Mouse (Mus musculus): Measurements from ENCODE around the gene Rsbn1. TPM values are rescaled to one million over a fixed set of nuclear protein-coding genes. Genes with fewer than 3 reads are reported as not detected.

Rsbn1 gene
- polyA plus RNA-seq, 1 experiment: 22.2 TPM

DNA sequence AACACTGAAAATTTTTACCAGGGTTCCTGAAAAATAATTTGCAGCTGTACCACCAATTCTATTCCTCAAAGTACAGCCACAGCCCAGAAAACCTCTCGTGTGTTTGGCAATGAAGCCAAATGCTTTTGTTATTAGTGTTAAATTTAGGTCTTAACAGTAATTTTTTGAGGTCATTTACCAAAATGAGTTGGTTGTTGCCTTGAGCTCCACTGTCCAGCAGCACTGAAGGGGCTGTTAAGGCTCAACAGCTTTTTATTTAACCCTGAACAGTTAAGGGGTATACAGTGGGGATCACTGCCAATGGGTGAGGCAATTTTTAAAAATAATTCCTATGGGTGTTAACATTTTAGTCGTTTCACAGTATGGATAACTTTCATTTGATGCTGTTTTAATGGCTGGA is 53.3 kb downstream of the Rsbn1 start:
- Histone ChIP-seq H3K27me3 (ENCODE audit: control insufficient read depth, insufficient read depth, low read length, poor library complexity, severe bottlenecking) (no peaks in the 10 kb centered on the region), H3K36me3 (ENCODE audit: control insufficient read depth, insufficient read depth, low read length, poor library complexity, severe bottlenecking) (peaks cover 3% of the 10 kb centered on the region), H3K27ac (ENCODE audit: insufficient read depth, low read length) (no peak overlapping the region), H3K4me3 (ENCODE audit: low read depth, low read length) (no peak overlapping the region), H3K9me3 (replicated peaks; ENCODE audit: control insufficient read depth, insufficient read depth, low read length, poor library complexity, severe bottlenecking) (no peaks in the 10 kb centered on the region), H3K4me1 (ENCODE audit: control insufficient read depth, insufficient read depth, low read length) (no peaks in the 10 kb centered on the region), H3K9ac (ENCODE audit: low read depth, poor library complexity, severe bottlenecking) (peak overlapping the region; percentile 42; the same call in 1 of the 2 replicates)
- TF ChIP-seq POLR2A (IDR thresholded peaks at IDR 0.05; ENCODE audit: insufficient read depth, low read length) (no peak), CTCF (IDR thresholded peaks at IDR 0.05; ENCODE audit: low read depth, low read length) (no peak), EP300 (IDR thresholded peaks at IDR 0.05; ENCODE audit: insufficient read depth, low read depth, low read length) (no peak)

- TF ChIP-seq EP300 (IDR thresholded peaks at IDR 0.05; ENCODE audit: insufficient read depth, low read depth, low read length): no peak
- no peak for TF ChIP-seq CTCF (IDR thresholded peaks at IDR 0.05; ENCODE audit: low read depth, low read length)
- peak; percentile 48 for TF ChIP-seq POLR2A (IDR thresholded peaks at IDR 0.05; ENCODE audit: insufficient read depth, low read length)
- Histone ChIP-seq H3K4me1 (ENCODE audit: control insufficient read depth, insufficient read depth, low read length) (no peaks in the 10 kb centered on the region), H3K27me3 (ENCODE audit: control insufficient read depth, insufficient read depth, low read length, poor library complexity, severe bottlenecking) (no peaks in the 10 kb centered on the region), H3K4me3 (ENCODE audit: low read depth, low read length) (peak within 1 kb of the TSS; percentile 76), H3K36me3 (ENCODE audit: control insufficient read depth, insufficient read depth, low read length, poor library complexity, severe bottlenecking) (no peaks in the 10 kb centered on the region; the same call in 1 of the 2 replicates), H3K9me3 (replicated peaks; ENCODE audit: control insufficient read depth, insufficient read depth, low read length, poor library complexity, severe bottlenecking) (no peaks in the 10 kb centered on the region), H3K27ac (ENCODE audit: insufficient read depth, low read length) (peak within 1 kb of the TSS; percentile 19; the same call in 1 of the 2 replicates), H3K9ac (ENCODE audit: low read depth, poor library complexity, severe bottlenecking) (peak within 1 kb of the TSS; percentile 42)
Measured at GRCm38 (mm10) chr3:103967861-103968691, 54.2 kb downstream of the Rsbn1 start, which contains the start of gene Phtf1. Gene Phtf1 (plus strand): TSS chr3:103968110.

DNA sequence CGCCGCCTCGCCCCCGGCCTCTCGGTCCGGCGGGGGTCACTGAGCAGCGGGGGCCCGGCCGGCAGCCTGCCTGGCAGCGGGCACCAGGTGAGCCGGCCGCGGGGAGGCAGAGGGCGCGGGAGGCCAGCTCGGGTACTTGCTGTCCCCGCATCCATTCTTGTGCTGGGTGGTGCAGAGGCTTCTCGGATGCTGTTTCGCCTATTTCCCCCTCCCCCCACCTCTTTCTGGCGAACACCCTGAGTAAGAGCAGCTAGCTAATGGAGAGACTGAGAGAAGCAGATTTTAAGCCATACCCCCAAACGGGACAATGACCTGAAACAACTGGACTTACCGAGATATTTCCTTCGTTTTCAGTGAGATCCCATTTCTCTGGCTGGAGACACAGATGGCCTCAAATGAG is 54.8 kb downstream of the Rsbn1 start:
- Histone ChIP-seq H3K4me3 (ENCODE audit: low read depth, low read length) (peak overlapping the region; percentile 76), H3K9ac (ENCODE audit: low read depth, poor library complexity, severe bottlenecking) (peak overlapping the region; percentile 42), H3K36me3 (ENCODE audit: control insufficient read depth, insufficient read depth, low read length, poor library complexity, severe bottlenecking) (no peaks in the 10 kb centered on the region; the same call in 1 of the 2 replicates), H3K27me3 (ENCODE audit: control insufficient read depth, insufficient read depth, low read length, poor library complexity, severe bottlenecking) (no peaks in the 10 kb centered on the region), H3K9me3 (replicated peaks; ENCODE audit: control insufficient read depth, insufficient read depth, low read length, poor library complexity, severe bottlenecking) (no peaks in the 10 kb centered on the region), H3K27ac (ENCODE audit: insufficient read depth, low read length) (no peak overlapping the region), H3K4me1 (ENCODE audit: control insufficient read depth, insufficient read depth, low read length) (no peaks in the 10 kb centered on the region)
- no peak for TF ChIP-seq CTCF (IDR thresholded peaks at IDR 0.05; ENCODE audit: low read depth, low read length)
- no peak for TF ChIP-seq EP300 (IDR thresholded peaks at IDR 0.05; ENCODE audit: insufficient read depth, low read depth, low read length)
- TF ChIP-seq POLR2A (IDR thresholded peaks at IDR 0.05; ENCODE audit: insufficient read depth, low read length): no peak

GRCm38 (mm10) chr3:103971157-103971556 is 57.2 kb downstream of the Rsbn1 start:
- Histone ChIP-seq H3K9ac (ENCODE audit: low read depth, poor library complexity, severe bottlenecking) (no peak overlapping the region), H3K4me3 (ENCODE audit: low read depth, low read length) (no peak overlapping the region), H3K9me3 (replicated peaks; ENCODE audit: control insufficient read depth, insufficient read depth, low read length, poor library complexity, severe bottlenecking) (no peaks in the 10 kb centered on the region), H3K27me3 (ENCODE audit: control insufficient read depth, insufficient read depth, low read length, poor library complexity, severe bottlenecking) (no peaks in the 10 kb centered on the region), H3K4me1 (ENCODE audit: control insufficient read depth, insufficient read depth, low read length) (no peaks in the 10 kb centered on the region), H3K27ac (ENCODE audit: insufficient read depth, low read length) (no peak overlapping the region), H3K36me3 (ENCODE audit: control insufficient read depth, insufficient read depth, low read length, poor library complexity, severe bottlenecking) (no peaks in the 10 kb centered on the region)
- TF ChIP-seq POLR2A (IDR thresholded peaks at IDR 0.05; ENCODE audit: insufficient read depth, low read length) (no peak), CTCF (IDR thresholded peaks at IDR 0.05; ENCODE audit: low read depth, low read length) (no peak), EP300 (IDR thresholded peaks at IDR 0.05; ENCODE audit: insufficient read depth, low read depth, low read length) (no peak)

- no peaks in the 10 kb centered on the region for H3K36me3 ChIP-seq (ENCODE audit: control insufficient read depth, insufficient read depth, low read length, poor library complexity, severe bottlenecking)
- TF ChIP-seq POLR2A (IDR thresholded peaks at IDR 0.05; ENCODE audit: insufficient read depth, low read length) (no peak), EP300 (IDR thresholded peaks at IDR 0.05; ENCODE audit: insufficient read depth, low read depth, low read length) (no peak), CTCF (IDR thresholded peaks at IDR 0.05; ENCODE audit: low read depth, low read length) (no peak)
- no peak overlapping the region for H3K27ac ChIP-seq (ENCODE audit: insufficient read depth, low read length)
- H3K4me3 ChIP-seq (ENCODE audit: low read depth, low read length): no peak overlapping the region
- H3K9ac ChIP-seq (ENCODE audit: low read depth, poor library complexity, severe bottlenecking): no peak overlapping the region
- H3K4me1 ChIP-seq (ENCODE audit: control insufficient read depth, insufficient read depth, low read length): no peaks in the 10 kb centered on the region
- H3K9me3 ChIP-seq (replicated peaks; ENCODE audit: control insufficient read depth, insufficient read depth, low read length, poor library complexity, severe bottlenecking): no peaks in the 10 kb centered on the region
- no peaks in the 10 kb centered on the region for H3K27me3 ChIP-seq (ENCODE audit: control insufficient read depth, insufficient read depth, low read length, poor library complexity, severe bottlenecking)
Measured at GRCm38 (mm10) chr3:103984556-103984955, 70.6 kb downstream of the Rsbn1 start.

DNA sequence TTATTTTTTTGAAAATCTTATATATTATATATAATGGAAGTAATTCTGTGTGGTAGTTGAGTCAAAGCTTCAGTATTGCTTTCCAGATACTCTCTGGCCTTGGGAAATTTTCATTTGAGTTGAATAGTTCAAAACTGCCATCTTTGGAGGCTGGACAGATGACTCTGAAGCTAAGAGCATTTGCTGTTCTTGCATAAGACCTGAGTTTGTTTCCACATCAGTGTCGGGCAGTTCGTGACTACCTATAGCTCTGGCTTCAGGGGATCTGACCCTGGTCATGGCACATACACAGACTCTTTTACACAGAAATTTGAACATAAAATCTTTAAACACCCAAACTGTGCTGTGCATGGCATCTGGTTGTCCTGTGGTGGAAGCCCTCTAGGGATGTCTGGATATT is 71.3 kb downstream of the Rsbn1 start:
- Histone ChIP-seq H3K9ac (ENCODE audit: low read depth, poor library complexity, severe bottlenecking) (no peak overlapping the region), H3K4me3 (ENCODE audit: low read depth, low read length) (no peak overlapping the region), H3K27me3 (ENCODE audit: control insufficient read depth, insufficient read depth, low read length, poor library complexity, severe bottlenecking) (no peaks in the 10 kb centered on the region), H3K27ac (ENCODE audit: insufficient read depth, low read length) (no peak overlapping the region), H3K36me3 (ENCODE audit: control insufficient read depth, insufficient read depth, low read length, poor library complexity, severe bottlenecking) (no peaks in the 10 kb centered on the region), H3K9me3 (replicated peaks; ENCODE audit: control insufficient read depth, insufficient read depth, low read length, poor library complexity, severe bottlenecking) (no peaks in the 10 kb centered on the region), H3K4me1 (ENCODE audit: control insufficient read depth, insufficient read depth, low read length) (no peaks in the 10 kb centered on the region)
- TF ChIP-seq EP300 (IDR thresholded peaks at IDR 0.05; ENCODE audit: insufficient read depth, low read depth, low read length) (no peak), CTCF (IDR thresholded peaks at IDR 0.05; ENCODE audit: low read depth, low read length) (no peak), POLR2A (IDR thresholded peaks at IDR 0.05; ENCODE audit: insufficient read depth, low read length) (no peak)

Measured in ES-Bruce4 (cell line).